Mouse (Mus musculus) adrenal gland, postnatal 25 days (tissue): ENCODE data around the gene Kcnmb2. TPM values are rescaled to one million over a fixed set of nuclear protein-coding genes. Genes with fewer than 3 reads are reported as not detected.
A peak's percentile ranks its signal among the peaks of the same experiment; 100 is the strongest.

ENCODE experiments used
- DNase-seq: peaks from one replicate; pipeline ENCODE4 v3.0.0; 2021; ENCODE audit warnings: mixed read lengths
- total RNA-seq: library from RNA; stranded (reverse); gene quantifications from 2 replicates; pipeline ENCODE4 v1.2.3, GENCODE M21; 2021

Kcnmb2 gene
- total RNA-seq, 1 experiment from 2014 or later, result 6.1 TPM

- no peak for DNase-seq
Observed at GRCm38 (mm10) chr3:32144194-32144593, 241.9 kb downstream of the Kcnmb2 start.

GRCm38 (mm10) chr3:32144655-32145054, 242.3 kb downstream of the Kcnmb2 start:
- DNase-seq, result no peak

GRCm38 (mm10) chr3:32147739-32148138, 245.4 kb downstream of the Kcnmb2 start:
- no peak for DNase-seq

- no peak for DNase-seq
Observed at GRCm38 (mm10) chr3:32149851-32150570, 247.7 kb downstream of the Kcnmb2 start.

- DNase-seq, result no peak
Observed at GRCm38 (mm10) chr3:32180519-32180918, 278.2 kb downstream of the Kcnmb2 start.

- DNase-seq, result no peak
Observed at GRCm38 (mm10) chr3:32185855-32186522, 283.7 kb downstream of the Kcnmb2 start.

- DNase-seq, result peak; percentile 71
Observed at GRCm38 (mm10) chr3:32188521-32188920, 286.2 kb downstream of the Kcnmb2 start.

GRCm38 (mm10) chr3:32188955-32189354, 286.6 kb downstream of the Kcnmb2 start:
- no peak for DNase-seq

GRCm38 (mm10) chr3:32189956-32190355, 287.6 kb downstream of the Kcnmb2 start:
- DNase-seq, result no peak

- DNase-seq, result no peak
Observed at GRCm38 (mm10) chr3:32194014-32194413, 291.7 kb downstream of the Kcnmb2 start.

- no peak for DNase-seq
Observed at GRCm38 (mm10) chr3:32226755-32227154, 324.4 kb downstream of the Kcnmb2 start.

GRCm38 (mm10) chr3:32236766-32237165, 334.5 kb downstream of the Kcnmb2 start:
- DNase-seq, result no peak
